Mouse (Mus musculus): ENCODE measurements at regions not wholly inside any gene's neighbourhood (a gene's known extent, or its start where the extent isn't known, plus 50 kb on each side); places are given as distances from the start of the nearest gene placed in this dataset.
"Not testable (repeated sequence)": the region's sequence is repeated elsewhere in the genome, so short reads cannot be mapped to it uniquely, and the experiment has no call there.

DNA sequence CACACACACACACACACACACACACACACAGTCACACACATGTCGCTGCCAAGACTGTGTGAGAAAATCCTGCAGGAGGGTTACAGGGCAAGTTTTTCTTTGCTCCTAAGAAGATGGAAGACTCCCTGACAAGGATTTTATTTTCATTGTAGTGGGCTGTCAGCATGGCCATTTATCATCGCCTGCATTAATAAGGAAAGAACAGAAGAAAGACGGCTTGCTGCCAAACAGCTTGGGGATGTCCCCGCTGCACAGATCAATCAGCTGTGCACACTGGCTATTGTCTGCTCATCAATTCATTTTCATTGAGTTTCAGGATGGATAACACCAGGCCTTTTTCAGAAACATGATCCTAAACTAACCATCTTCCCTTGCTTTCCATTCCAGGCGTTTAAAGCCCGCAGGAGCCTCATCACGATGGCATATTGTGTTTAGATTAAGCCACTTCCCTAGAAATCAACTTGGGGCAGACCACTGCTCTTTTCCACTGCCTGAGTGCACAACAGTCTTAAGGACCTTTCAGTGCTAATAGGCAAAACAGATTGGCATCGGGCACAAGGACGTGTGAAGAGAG lies 213.1 kb upstream of the Crbn start:
- peak; percentile 26 to 29 for DNase-seq

GRCm38 (mm10) chr6:107019126-107019525 lies 219.2 kb upstream of the Crbn start:
- DNase-seq = no peak

- DNase-seq = no peak
These were observed 245.3 kb upstream of the Crbn start for GRCm38 (mm10) chr6:107045177-107045576.

GRCm38 (mm10) chr6:107051604-107052003 lies 251.7 kb upstream of the Crbn start:
- DNase-seq = peak; percentile 10 to 18

- DNase-seq = no peak
These were observed 252.3 kb upstream of the Crbn start for GRCm38 (mm10) chr6:107052180-107052579.

DNA sequence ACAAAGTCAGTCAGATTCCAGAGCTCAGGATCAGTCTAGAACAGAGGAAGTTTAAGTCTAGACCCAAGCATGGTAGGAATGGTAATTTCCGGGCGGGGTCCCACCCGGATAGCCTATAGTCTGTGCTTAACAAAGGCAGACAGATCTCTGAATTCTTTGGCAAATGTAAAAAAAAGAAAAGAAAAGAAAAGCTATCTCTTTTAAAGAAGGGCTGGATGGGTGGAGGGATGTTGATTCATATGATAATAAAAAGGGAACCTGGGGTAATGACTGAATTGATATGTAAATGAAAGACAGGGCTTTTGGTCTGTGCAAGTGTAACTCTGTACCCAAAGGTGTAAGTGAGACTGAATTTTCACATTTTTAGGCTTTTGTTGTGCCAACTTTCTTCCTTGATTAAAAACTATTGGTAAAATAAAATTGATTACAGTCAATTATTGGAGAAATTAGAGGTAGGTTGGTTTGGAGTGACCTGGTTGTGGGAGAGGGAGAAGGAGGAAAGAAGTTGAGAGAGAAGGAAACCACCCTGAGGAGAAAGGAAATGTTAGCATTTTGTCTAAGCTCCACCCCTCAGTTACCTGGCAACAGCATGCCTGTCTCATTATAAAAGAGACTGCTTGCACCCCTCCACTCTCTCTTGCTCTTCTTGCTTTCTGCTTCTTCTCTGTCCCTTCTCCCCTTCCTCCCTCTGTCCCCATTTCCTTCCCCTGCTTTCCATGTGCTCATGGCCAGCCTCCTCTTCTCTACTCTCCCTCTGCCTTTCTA lies 259.3 kb upstream of the Crbn start:
- DNase-seq = no peak

DNA sequence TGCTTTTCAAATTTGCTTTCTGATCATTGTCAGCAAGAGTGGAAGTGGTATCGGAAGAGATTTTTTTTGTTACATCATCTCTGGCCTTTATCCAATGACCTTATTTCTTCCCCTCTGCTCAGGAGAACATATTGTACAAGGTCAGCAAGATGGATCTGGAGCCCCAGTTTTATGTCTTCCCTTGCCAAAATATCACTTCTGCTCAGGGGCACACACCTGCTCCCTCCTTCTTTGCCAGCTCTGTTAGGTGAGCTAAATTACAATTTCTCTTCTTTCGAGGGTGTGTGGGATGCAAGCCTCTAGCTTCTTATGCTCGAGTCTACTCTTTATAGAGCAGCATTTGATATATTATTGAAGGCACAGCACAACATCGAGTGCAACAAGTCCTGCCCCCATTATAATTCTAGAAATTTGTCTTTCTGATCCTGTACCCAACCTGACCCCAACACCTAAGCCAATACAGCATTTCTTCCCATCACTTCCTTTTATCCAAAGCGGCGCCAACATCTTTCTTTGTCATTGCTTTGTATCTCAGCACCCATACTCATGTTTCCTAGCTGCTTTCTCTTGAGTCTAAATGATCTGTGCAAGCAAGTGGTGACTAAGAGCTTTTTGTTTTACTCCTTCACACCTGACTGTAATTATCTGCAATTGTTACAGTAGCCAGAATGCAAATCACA lies 263.1 kb upstream of the Crbn start:
- peak; percentile 70 to 83 for DNase-seq

DNA sequence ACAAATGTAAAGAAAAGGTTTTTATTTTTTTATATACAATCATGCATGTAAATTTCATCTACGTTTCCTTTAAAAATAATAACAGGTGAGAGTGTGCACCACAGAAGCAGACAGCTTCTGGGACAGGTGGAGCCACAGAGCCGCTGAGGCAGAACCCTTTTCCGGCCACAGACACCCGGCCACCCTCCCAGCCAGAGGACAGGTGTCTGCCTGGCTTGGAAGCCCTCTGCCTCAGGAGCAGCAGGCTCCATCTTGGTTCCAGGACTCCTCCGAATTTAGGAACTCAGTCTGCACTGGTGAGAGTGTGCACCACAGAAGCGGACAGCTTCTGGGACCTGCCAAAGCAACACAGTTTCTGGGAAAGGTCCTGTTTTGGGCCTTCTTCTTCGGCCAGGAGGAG lies 270.6 kb upstream of the Crbn start:
- peak in 1 of 2 experiments; percentile 10 for DNase-seq

DNA sequence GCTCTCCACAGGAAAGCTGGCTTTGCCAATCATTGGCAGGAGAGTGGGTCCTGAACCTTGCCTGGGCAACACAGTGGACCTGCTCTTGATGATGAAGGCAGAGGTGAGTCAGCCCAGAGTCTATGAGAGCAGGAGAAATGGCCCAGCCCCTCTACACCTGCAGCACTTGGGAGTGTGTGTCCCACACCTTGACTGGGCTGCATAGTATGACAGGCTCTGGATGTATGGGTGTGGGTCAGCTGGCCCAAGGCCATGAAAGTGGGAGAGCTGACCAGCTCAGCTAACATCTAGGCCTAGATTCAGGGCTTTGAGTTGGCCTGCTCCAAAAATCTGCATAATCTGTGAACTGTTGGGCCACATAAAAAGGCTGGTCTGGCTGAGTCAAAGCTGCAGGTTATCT lies 292.7 kb upstream of the Crbn start:
- no peak for DNase-seq

DNA sequence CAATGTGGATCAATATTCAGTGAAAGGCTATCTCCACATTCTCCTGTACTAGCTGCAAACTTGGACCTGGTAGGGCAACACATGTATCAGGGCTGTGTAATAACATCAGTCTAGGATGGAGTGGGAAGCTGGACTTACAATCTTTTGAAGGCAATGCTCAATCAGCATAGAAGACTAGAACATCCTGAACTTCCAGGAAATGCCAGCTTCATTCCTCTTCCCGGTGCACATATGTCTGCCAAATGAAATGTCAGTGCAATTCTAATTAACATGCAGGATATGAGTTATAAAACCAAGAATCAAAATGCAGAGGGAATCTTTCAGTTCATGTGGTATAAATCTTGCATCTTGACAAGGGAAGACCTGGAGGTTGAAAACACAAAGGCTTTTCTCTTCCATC lies 328.8 kb upstream of the Crbn start:
- no peak for DNase-seq

- no peak for DNase-seq
These were observed 361.7 kb upstream of the Lrrn1 start for GRCm38 (mm10) chr6:107167736-107168491.

- DNase-seq = no peak
These were observed 311.3 kb upstream of the Lrrn1 start for GRCm38 (mm10) chr6:107218309-107218708.

GRCm38 (mm10) chr6:107218721-107219120 lies 310.8 kb upstream of the Lrrn1 start:
- no peak for DNase-seq

- DNase-seq = peak in 1 of 2 experiments; percentile 6
These were observed 307.0 kb upstream of the Lrrn1 start for GRCm38 (mm10) chr6:107222602-107223001.

GRCm38 (mm10) chr6:107229843-107230242 lies 299.7 kb upstream of the Lrrn1 start:
- not testable (repeated sequence) for DNase-seq

- no peak for DNase-seq
These were observed 291.9 kb upstream of the Lrrn1 start for GRCm38 (mm10) chr6:107237692-107238091.

- no peak for DNase-seq
These were observed 285.6 kb upstream of the Lrrn1 start for GRCm38 (mm10) chr6:107243981-107244380.

DNA sequence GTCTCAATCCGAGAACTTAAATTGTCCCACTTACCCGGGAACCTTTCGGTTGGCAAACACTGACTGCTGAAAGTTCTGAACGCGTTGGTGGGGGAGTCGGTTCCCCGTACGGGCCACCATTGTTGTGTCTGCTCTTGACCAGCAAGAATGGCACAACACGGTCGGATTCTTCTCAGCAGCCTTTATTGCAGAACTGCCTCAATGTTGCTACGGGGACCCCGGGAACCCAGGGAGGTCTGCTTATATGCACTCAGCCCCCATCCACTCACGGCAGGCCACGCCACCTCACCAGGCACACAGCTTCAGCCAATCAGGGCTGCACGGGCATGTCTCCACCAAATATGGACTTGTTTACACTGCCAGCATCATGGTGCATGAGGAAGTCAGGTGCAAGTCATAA lies 249.2 kb upstream of the Lrrn1 start:
- DNase-seq = no peak

- DNase-seq = peak; percentile 65 to 86
These were observed 238.7 kb upstream of the Lrrn1 start for GRCm38 (mm10) chr6:107290850-107291249.

- DNase-seq = peak in 1 of 2 experiments; percentile 29
These were observed 225.7 kb upstream of the Lrrn1 start for GRCm38 (mm10) chr6:107303676-107304369.

GRCm38 (mm10) chr6:107319565-107319964 lies 210.0 kb upstream of the Lrrn1 start:
- DNase-seq = no peak

DNA sequence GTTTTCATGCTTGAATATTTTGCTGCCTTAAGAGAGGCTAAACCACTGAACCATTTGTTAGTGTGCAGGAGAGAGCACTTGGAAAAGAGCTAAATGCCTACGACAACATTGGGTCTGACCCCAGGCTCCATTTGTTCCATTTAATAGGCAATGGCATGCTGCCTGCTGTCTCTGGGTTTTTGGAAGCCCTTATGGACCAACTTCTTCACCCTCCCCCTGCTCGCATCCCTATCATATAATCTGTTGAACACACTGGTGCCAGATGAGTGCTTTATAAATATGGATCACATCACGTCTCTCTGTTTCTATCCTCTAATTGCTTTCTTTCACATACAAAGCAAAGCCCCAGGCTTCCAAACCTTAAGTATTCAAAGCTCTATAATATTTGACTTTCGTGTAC lies 179.1 kb upstream of the Lrrn1 start:
- peak; percentile 22 to 45 for DNase-seq

- DNase-seq = no peak
These were observed 154.3 kb upstream of the Lrrn1 start for GRCm38 (mm10) chr6:107375274-107375673.

All from cerebellum, postnatal 14 days (tissue).